Mouse (Mus musculus) G1E (cell line): ENCODE results near the gene Gpi1. TPM values are rescaled to one million over a fixed set of nuclear protein-coding genes. Genes with fewer than 3 reads are reported as not detected.
"Not testable (repeated sequence)": the region's sequence is repeated elsewhere in the genome, so short reads cannot be mapped to it uniquely, and the experiment has no call there.

Experiments
- ATAC-seq: 2 replicates; pipeline ENCODE4 v1.8.0; 2016; ENCODE audit warnings: mild to moderate bottlenecking; ENCODE audit not compliant: insufficient number of reproducible peaks, poor library complexity, low FRiP score, severe bottlenecking; ENCODE audit errors: extremely low read depth
- DNase-seq: peaks from one replicate; pipeline ENCODE4 v3.0.0; 2012; ENCODE audit warnings: low spot score
- H3K27me3 ChIP-seq: 2 replicates; pipeline ENCODE4 v1.6.1; 2012; ENCODE audit warnings: mild to moderate bottlenecking, low read length, inconsistent platforms; ENCODE audit not compliant: insufficient read depth
- H3K36me3 ChIP-seq: replicated peaks from 2 replicates; pipeline ENCODE3; 2012; ENCODE audit warnings: mild to moderate bottlenecking, inconsistent platforms
- H3K4me1 ChIP-seq: 2 replicates; pipeline ENCODE4 v1.6.1; 2012; ENCODE audit warnings: low read depth, low read length, inconsistent platforms, mixed read lengths; ENCODE audit not compliant: insufficient read depth
- H3K4me3 ChIP-seq: 2 replicates; pipeline ENCODE4 v1.5.1; 2012; ENCODE audit warnings: low read depth, mild to moderate bottlenecking, inconsistent platforms, low read length, moderate library complexity, mixed read lengths
- H3K9me3 ChIP-seq: replicated peaks from 2 replicates; pipeline ENCODE4 v1.6.1; 2012; ENCODE audit warnings: inconsistent platforms
- CTCF ChIP-seq: IDR thresholded peaks from 2 replicates; pipeline ENCODE4 v1.5.1; 2012; ENCODE audit warnings: low read depth, low read length, inconsistent platforms, mixed read lengths
- GATA1 ChIP-seq: IDR thresholded peaks from 2 replicates; pipeline ENCODE4 v1.6.1; 2012; ENCODE audit warnings: borderline replicate concordance, low read length, inconsistent platforms, mixed read lengths
- GATA2 ChIP-seq: IDR thresholded peaks from 2 replicates; pipeline ENCODE4 v1.6.1; 2012; ENCODE audit warnings: low read depth, low read length, inconsistent platforms, borderline replicate concordance
- POLR2AphosphoS5 ChIP-seq: IDR thresholded peaks from 2 replicates; pipeline ENCODE4 v1.6.1; 2012; ENCODE audit warnings: low read depth, low read length, inconsistent platforms; ENCODE audit not compliant: insufficient replicate concordance
- TAL1 ChIP-seq: conservative IDR thresholded peaks from 2 replicates; pipeline ENCODE4 v1.6.1; 2012; ENCODE audit warnings: low read depth, low read length, inconsistent platforms, mixed read lengths
- polyA plus RNA-seq: library from polyadenylated mRNA; stranded (reverse); fragments of >175 nt; gene quantifications from 2 replicates; pipeline ENCODE4 v1.2.3, GENCODE M21; 2012
- total RNA-seq, 2 experiments: library from RNA; stranded (forward) in 1 of 2; stranded (reverse) in 1 of 2; fragments of 200-1000 nt in 1 of 2; fragments of >200 nt in 1 of 2; fragmentation: Nextera tagmentation in 1 of 2; gene quantifications; 2 replicates each; pipeline ENCODE4 v1.2.3; 2014 to 2017

The Gpi1 gene
- total and polyA plus RNA-seq, 3 experiments = 590 to 4,494 (median 617) TPM

DNA sequence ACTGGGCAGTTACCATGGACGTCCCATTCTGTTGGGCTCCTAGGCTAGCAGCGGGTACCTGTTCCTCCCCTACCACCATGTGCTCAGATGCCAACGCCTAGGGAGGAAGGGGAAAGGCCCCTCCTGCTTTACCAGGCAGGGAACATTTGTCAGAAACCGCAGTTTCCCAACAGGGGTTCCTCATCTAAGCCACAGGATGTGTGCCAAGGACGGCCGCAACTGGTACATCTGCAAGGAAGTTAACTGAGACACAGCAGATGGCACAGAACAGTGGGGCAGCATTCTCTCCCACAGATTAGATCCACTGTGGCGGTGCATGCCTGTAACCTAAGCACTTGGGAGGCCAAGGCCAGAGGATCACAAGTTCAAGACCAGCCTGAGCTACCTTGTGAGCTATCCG is 15.5 kb downstream of the Gpi1 start:
- DNase-seq (no peak), ATAC-seq (no peak)
- TF ChIP-seq GATA2 (no peak), POLR2AphosphoS5 (no peak), TAL1 (no peak), CTCF (no peak), GATA1 (no peak)
- Histone ChIP-seq H3K4me3 (no peak overlapping the region), H3K4me1 (peaks cover 58% of the 10 kb centered on the region), H3K9me3 (no peaks in the 10 kb centered on the region), H3K27me3 (no peaks in the 10 kb centered on the region), H3K36me3 (peaks cover 100% of the 10 kb centered on the region)

DNA sequence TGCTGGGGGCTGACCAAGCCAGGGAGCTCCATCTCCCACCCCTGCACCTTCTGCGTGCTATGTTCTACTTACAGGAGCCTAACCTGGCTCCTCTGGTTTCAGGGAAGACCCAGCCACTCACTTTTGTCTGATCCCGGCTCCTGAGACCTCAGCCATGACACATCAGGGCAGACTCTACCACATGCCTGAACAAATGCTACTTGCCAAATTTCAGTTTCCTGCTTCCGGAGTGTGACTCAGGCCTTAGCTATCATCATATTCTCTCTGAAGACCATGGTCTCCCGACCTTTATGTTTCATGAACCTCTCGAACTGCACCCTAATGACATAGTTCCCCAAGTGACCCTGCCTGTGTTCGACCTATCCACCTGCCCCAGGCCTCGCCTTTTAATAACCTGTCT is 16.9 kb downstream of the Gpi1 start:
- H3K4me3 ChIP-seq = no peak overlapping the region
- no peaks in the 10 kb centered on the region for H3K27me3 ChIP-seq
- H3K4me1 ChIP-seq = peaks cover 54% of the 10 kb centered on the region
- TF ChIP-seq GATA2 (no peak), TAL1 (no peak), CTCF (no peak), GATA1 (no peak), POLR2AphosphoS5 (no peak)
- ATAC-seq (no peak), DNase-seq (no peak)
- no peaks in the 10 kb centered on the region for H3K9me3 ChIP-seq
- H3K36me3 ChIP-seq = peaks cover 100% of the 10 kb centered on the region

DNA sequence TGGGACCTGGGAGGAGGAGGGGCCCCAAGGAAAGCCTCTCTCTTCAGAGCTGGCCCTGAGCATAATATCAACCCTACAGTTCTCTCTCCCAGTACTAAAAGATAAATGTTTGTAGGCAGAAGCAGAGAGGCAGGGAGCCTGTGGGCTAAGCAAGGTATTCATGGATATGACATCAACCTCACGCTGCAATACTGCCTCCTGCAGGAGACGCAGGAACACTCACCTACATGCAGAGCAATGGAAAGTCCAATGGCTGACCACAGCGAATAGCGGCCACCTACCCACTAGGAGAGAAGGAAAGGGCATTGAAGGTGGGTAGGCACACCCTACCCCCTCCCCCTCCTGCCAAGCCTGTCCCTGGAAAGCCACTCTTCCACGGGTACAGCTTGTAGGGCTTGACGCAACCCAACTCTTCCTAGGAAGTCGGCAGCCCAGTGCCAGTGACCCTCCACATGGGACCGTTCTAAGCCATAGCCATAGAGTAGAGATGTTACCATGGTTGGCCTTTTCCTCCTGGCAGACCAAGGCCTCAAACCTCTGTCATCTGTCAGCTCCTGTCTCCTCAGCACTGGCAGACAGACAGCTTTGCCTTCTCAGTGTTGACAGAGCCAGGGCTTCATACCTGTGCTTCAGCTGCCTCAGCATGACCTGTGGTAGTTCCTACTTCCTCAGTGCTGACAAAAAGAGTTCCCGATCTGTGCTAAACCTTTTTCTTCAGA is 21.9 kb downstream of the Gpi1 start:
- ATAC-seq = no peak; the same call in 1 of the 2 replicates
- no peaks in the 10 kb centered on the region for H3K27me3 ChIP-seq
- H3K9me3 ChIP-seq = no peaks in the 10 kb centered on the region
- H3K36me3 ChIP-seq = peaks cover 100% of the 10 kb centered on the region
- DNase-seq = no peak
- H3K4me3 ChIP-seq = no peak overlapping the region
- peaks cover 51% of the 10 kb centered on the region for H3K4me1 ChIP-seq
- TF ChIP-seq CTCF (0 out of 2 replicates have a peak, but pooled peaks have one; percentile 9), GATA1 (no peak)

DNA sequence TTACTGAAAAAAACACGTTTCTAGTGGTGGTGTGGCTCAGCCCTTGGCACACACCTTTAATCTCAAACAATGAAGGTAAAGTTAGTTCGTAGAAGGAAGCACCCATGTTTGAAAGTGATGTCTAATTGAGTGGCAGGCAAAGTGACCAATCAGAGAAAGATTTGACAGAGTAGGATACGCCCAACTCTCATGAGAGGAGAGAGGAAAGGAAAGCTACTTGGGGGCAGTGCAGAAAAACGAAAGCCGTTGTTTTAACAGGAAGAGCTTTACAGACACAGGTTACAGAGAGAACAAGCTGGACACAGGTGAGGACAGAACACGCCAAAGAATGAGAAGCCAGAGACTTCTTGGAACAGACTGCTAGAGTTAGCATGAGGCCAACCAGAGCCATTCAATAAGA is 23.8 kb downstream of the Gpi1 start:
- DNase-seq = no peak
- no peak overlapping the region for H3K4me3 ChIP-seq
- no peaks in the 10 kb centered on the region for H3K9me3 ChIP-seq
- ATAC-seq = no peak
- peaks cover 55% of the 10 kb centered on the region for H3K4me1 ChIP-seq
- H3K27me3 ChIP-seq = no peaks in the 10 kb centered on the region
- H3K36me3 ChIP-seq = peaks cover 98% of the 10 kb centered on the region
- no peak for TF ChIP-seq GATA1
- no peak for TF ChIP-seq TAL1
- no peak for TF ChIP-seq GATA2
- no peak for TF ChIP-seq CTCF
- TF ChIP-seq POLR2AphosphoS5 = no peak

DNA sequence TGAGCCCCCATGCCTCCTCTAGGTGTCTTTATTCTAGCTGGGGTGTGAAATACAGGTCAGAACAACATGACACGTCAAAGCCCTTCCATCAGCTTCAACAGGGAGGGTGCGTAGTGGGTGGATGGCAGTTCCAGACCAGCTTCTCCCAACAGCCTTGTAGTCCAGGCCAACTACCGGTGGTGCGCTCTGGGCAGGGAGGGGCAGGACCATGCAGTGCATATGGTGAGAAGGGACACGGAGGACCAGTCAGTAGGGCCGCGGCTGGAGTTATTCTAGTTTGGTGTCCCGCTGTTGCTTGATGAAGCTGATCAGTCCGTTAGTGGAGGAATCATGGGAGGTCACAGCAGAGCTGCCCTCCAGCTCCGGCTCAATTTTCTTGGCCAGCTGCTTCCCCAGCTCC is 28.0 kb downstream of the Gpi1 start:
- H3K9me3 ChIP-seq, ATAC-seq, H3K4me3 ChIP-seq, H3K27me3 ChIP-seq, DNase-seq: not testable (repeated sequence)
- peaks cover 49% of the 10 kb centered on the region for H3K4me1 ChIP-seq
- peaks cover 70% of the 10 kb centered on the region for H3K36me3 ChIP-seq

DNA sequence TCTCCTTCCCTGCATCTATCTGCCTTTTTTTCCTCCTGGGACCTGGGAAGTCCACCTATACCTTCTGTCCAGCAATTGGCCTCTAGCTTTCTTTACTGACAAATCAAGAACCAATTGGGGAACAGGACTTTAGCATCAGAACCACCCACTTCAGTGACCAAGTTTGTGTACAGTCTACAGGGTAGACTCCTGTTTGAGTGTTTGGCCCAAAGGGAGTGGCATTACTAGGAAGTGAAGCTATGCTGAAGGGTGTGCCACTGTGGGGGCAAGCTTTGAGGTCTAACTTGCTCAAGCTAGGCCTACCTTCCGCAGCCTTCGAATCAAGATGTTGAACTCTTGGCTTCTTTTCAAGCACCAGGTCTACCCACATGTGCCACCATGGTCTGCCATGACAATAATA is 29.3 kb downstream of the Gpi1 start:
- H3K4me1 ChIP-seq = peaks cover 46% of the 10 kb centered on the region
- no peak overlapping the region for H3K4me3 ChIP-seq
- ATAC-seq = no peak
- no peak for DNase-seq
- no peaks in the 10 kb centered on the region for H3K27me3 ChIP-seq
- peaks cover 57% of the 10 kb centered on the region for H3K36me3 ChIP-seq
- no peak for TF ChIP-seq CTCF
- no peak for TF ChIP-seq GATA1
- no peak for TF ChIP-seq TAL1
- no peak for TF ChIP-seq POLR2AphosphoS5
- TF ChIP-seq GATA2 = no peak
- H3K9me3 ChIP-seq = no peaks in the 10 kb centered on the region

DNA sequence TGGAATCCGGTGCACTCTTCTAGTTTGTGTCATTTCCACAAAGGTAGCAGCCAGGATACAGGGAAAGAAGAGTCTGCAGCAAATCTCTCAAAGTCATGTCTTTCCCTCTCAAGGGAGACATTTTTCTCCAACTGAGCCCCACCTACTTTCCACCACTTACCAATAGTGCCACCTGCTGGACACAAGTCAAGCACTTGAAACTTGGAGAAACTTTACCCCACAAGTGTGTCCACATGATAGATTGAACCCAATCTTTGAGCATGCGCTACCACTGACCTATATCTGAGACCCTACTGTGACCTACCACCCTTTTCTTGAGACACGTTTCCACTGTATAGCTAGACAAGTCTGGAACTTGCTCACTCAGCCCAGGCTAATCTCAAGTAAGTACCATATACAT is 31.8 kb downstream of the Gpi1 start:
- no peak for ATAC-seq
- H3K4me1 ChIP-seq = peaks cover 42% of the 10 kb centered on the region
- TF ChIP-seq TAL1 = no peak
- peak; percentile 58 for TF ChIP-seq CTCF
- no peak for TF ChIP-seq GATA1
- no peak overlapping the region for H3K4me3 ChIP-seq
- no peaks in the 10 kb centered on the region for H3K9me3 ChIP-seq
- no peak for DNase-seq
- H3K27me3 ChIP-seq = no peaks in the 10 kb centered on the region
- peaks cover 53% of the 10 kb centered on the region for H3K36me3 ChIP-seq
